ENCODE assay signal across 8 mouse cellular contexts in the genomic region with DNA sequence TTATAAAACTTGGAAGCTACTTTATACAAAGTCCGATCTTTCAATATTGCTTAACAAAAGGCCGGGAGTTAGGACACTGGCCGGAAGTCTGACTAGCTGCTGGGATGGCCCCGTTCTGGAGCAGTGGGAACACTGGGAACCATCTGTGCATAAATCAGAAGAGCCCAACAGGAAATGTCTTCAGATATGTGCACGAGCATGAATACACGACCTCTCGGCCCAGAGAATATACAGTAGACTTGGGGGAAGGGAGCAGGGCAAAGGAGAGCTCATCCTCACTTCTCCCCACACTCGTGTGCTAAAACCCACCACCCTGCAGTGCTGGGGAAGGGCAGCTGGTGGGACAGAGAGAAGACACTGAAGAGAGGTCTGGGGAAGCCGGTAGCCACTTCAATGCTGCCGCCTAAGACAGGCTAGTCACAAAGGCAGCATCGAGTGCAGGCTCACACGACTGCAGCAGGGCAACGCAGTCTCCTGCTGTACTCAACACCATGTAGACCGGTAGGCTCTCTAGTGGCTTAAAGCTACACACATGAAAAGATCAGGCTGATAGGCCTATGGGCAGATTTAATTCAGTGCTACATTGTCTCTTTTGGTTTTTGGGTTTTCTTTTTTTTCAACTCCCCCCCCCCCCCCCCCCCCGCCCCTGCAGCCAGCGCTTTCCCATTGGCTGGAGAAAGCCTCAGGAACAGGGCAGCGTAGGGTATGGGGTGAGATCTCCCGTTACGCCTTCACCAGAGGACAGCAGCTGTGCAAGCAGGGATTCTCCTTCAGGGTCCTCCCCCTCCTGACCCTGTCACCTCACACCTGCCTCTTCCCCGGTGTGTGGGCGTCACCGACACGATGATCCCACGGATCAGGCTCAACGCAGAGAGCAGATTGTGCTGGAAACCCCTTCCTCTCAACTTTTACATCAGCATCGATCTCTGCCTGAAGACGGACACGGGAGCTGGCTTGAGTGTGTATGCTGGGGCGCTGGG. TPM values are rescaled to one million over a fixed set of nuclear protein-coding genes. Genes with fewer than 3 reads are reported as not detected.
A peak's percentile ranks its signal among the peaks of the same experiment; 100 is the strongest.
DNase-seq lines count a peak whose midpoint lies in the region; ATAC-seq and TF ChIP-seq lines count a peak whose summit lies in the region.

No protein-coding gene starts in this region.

- no peak for TF ChIP-seq CTCF in testis, adult 2 months (IDR thresholded peaks at IDR 0.05; ENCODE audit: control insufficient read depth, insufficient read depth, insufficient replicate concordance, low read depth, low read length)

- no peaks in the 10 kb centered on the region for H3K27me3 ChIP-seq in testis, adult 2 months (ENCODE audit: control insufficient read depth, insufficient read depth, low read length)
- H3K27me3 ChIP-seq in limb, embryonic 11.5 days (ENCODE audit: control insufficient read depth, insufficient read depth, low read length) = no peaks in the 10 kb centered on the region
- H3K27me3 ChIP-seq in midbrain, embryonic 16.5 days (ENCODE audit: control insufficient read depth, insufficient read depth, low read depth, low read length) = no peaks in the 10 kb centered on the region

- no peaks in the 10 kb centered on the region for H3K9me3 ChIP-seq in limb, embryonic 11.5 days (ENCODE audit: control insufficient read depth, low read length)
- no peaks in the 10 kb centered on the region for H3K9me3 ChIP-seq in midbrain, embryonic 16.5 days (replicated peaks; ENCODE audit: control insufficient read depth, low read length, poor library complexity, severe bottlenecking)

- H3K36me3 ChIP-seq in testis, adult 2 months (ENCODE audit: control insufficient read depth, insufficient read depth, low read length) = no peaks in the 10 kb centered on the region
- peaks cover 8% of the 10 kb centered on the region for H3K36me3 ChIP-seq in limb, embryonic 11.5 days (ENCODE audit: control insufficient read depth, insufficient read depth, low read length)
- peaks cover 16% of the 10 kb centered on the region; the same call in 1 of the 2 replicates for H3K36me3 ChIP-seq in midbrain, embryonic 16.5 days (ENCODE audit: control insufficient read depth, insufficient read depth, low read length)

- DNase-seq in testis, postnatal 14 days (ENCODE audit: low spot score) = no peak
- peak; percentile 25 to 28 for DNase-seq in heart, postnatal 36 days
- DNase-seq in limb, embryonic 11.5 days (ENCODE audit: low spot score) = peak; percentile 54
- no peak for DNase-seq in thymus, postnatal 0 days (ENCODE audit: low spot score)
- no peak for DNase-seq in layer of hippocampus, adult 9-11 months

- H3K4me2 ChIP-seq in limb, embryonic 11.5 days (ENCODE audit: low read depth, severe bottlenecking) = peak overlapping the region; percentile 41
- H3K4me2 ChIP-seq in midbrain, embryonic 16.5 days (ENCODE audit: low read length) = peak overlapping the region; percentile 22; the same call in 1 of the 2 replicates

- H3K9ac ChIP-seq in limb, embryonic 11.5 days (ENCODE audit: low read length) = no peak overlapping the region; the same call in 1 of the 2 replicates
- H3K9ac ChIP-seq in midbrain, embryonic 16.5 days (ENCODE audit: low read depth, low read length) = no peak overlapping the region

- 0 out of 2 replicates have a peak, but pooled peaks have one; percentile 45 for ATAC-seq in limb, embryonic 11.5 days (ENCODE audit: insufficient number of reproducible peaks, low FRiP score, low TSS enrichment, low read depth)
- ATAC-seq in midbrain, embryonic 16.5 days = no peak
- ATAC-seq in granulocyte monocyte progenitor cell, adult 5-6 weeks (replicated peaks; ENCODE audit: poor library complexity, severe bottlenecking) = no peak

- H3K4me1 ChIP-seq in testis, adult 2 months (ENCODE audit: control insufficient read depth, insufficient read depth, low read length) = peaks cover 8% of the 10 kb centered on the region
- peaks cover 8% of the 10 kb centered on the region; the same call in 1 of the 2 replicates for H3K4me1 ChIP-seq in limb, embryonic 11.5 days (ENCODE audit: control insufficient read depth, insufficient read depth, low read length)
- H3K4me1 ChIP-seq in midbrain, embryonic 16.5 days (ENCODE audit: control insufficient read depth, insufficient read depth, low read length) = no peaks in the 10 kb centered on the region

- no peak overlapping the region; the same call in 1 of the 2 replicates for H3K4me3 ChIP-seq in testis, adult 2 months (ENCODE audit: control insufficient read depth, low read depth, low read length)
- 0 out of 2 replicates have a peak overlapping the region, but pooled peaks have one; percentile 5 for H3K4me3 ChIP-seq in limb, embryonic 11.5 days (ENCODE audit: low read depth, low read length)
- no peak overlapping the region for H3K4me3 ChIP-seq in midbrain, embryonic 16.5 days (ENCODE audit: low read depth, low read length)

- no peak for TF ChIP-seq POLR2A in testis, adult 2 months (IDR thresholded peaks at IDR 0.05; ENCODE audit: control insufficient read depth, low read depth, low read length)

- intact Hi-C loops in heart, postnatal 36 days (cut with DNase I) = no loop called here

- H3K27ac ChIP-seq in testis, adult 2 months (ENCODE audit: control insufficient read depth, insufficient read depth, low read depth, low read length) = peak overlapping the region; percentile 15
- H3K27ac ChIP-seq in limb, embryonic 11.5 days (replicated peaks; ENCODE audit: low read depth, low read length) = no peak overlapping the region
- H3K27ac ChIP-seq in midbrain, embryonic 16.5 days (ENCODE audit: low read length) = no peak overlapping the region

- whole genome bisulfite sequencing in limb, embryonic 11.5 days = 24% methylated on average over 27 of the region's 29 CpGs
- 27% methylated on average over 27 of the region's 29 CpGs for WGBS in midbrain, embryonic 16.5 days

RNA-seq across cellular contexts. Expression of a gene that starts 52.1 kb away (rescaled TPM):
- polyA plus RNA-seq in testis, adult 2 months (2012; rRNA removed) = 6.3 and 7.0 TPM in 2 replicates
- 1 to 10 TPM; 1.3 to 1.7 TPM for total RNA-seq in heart, postnatal 36 days (2021)
- polyA plus RNA-seq in limb, embryonic 11.5 days (2014; fragmentation: Nextera tagmentation; extraction: Ambion mirVana) = 51.8 and 59.0 TPM in 2 replicates
- 6.8 and 8.7 TPM in 2 replicates for polyA plus RNA-seq in midbrain, embryonic 16.5 days (2015; fragmentation: Nextera tagmentation; extraction: Ambion mirVana)
- polyA plus RNA-seq in thymus, postnatal 0 days (2015; fragmentation: Nextera tagmentation; extraction: Ambion mirVana) = 14.6 and 19.5 TPM in 2 replicates
- 49.2 and 57.4 TPM in 2 replicates for total RNA-seq in granulocyte monocyte progenitor cell, adult 5-6 weeks (2014; fragmentation: Nextera tagmentation)
- total RNA-seq in granulocyte monocyte progenitor cell, adult 5-6 weeks (2017) = 37.3 and 39.0 TPM in 2 replicates

Comparison
In these comparisons a context has a peak if more than half of its experiments do, and no peak if none do; other contexts are left out.
1. DNase-seq: peak in heart, postnatal 36 days (2 of 2) and limb, embryonic 11.5 days (single experiment); none in testis, postnatal 14 days (single experiment), thymus, postnatal 0 days (single experiment) and layer of hippocampus, adult 9-11 months (single experiment).